Mouse (Mus musculus): ENCODE measurements around the gene Ces2h. TPM values are rescaled to one million over a fixed set of nuclear protein-coding genes. Genes with fewer than 3 reads are reported as not detected.

Ces2h gene
- polyA plus RNA-seq (2015; fragmentation: Nextera tagmentation; extraction: Ambion mirVana), result not detected in 2 replicates

DNA sequence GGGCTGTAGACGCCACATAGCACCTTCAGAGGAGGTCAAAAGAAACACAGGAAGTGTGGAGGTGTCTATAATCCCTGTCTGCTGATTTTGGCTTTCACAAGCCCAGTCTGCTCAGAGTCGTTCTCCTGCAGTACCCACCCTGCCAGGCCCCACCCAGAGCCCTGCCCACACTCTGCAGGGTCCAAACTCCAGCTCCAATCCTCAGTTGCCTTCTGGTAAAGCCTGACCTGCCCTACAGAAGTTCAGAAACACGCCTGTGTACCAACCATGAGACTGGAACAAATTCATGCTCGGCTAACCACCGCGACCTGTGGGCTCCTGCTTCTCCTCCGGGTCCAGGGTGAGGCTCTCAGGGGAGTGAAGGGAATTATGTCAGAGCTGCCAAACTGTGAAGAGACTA lies at the start of gene Ces2h:
Ces2h (plus strand) TSS at position 268 of the 400 bp plus-strand sequence.
- Histone ChIP-seq H3K36me3 (no peaks in the 10 kb centered on the region), H3K9ac (no peak within 1 kb of the TSS), H3K27ac (no peak within 1 kb of the TSS), H3K27me3 (replicated peaks) (no peaks in the 10 kb centered on the region), H3K4me3 (replicated peaks) (no peak within 1 kb of the TSS), H3K9me3 (no peaks in the 10 kb centered on the region), H3K4me2 (replicated peaks) (no peak within 1 kb of the TSS), H3K4me1 (replicated peaks) (0 out of 2 replicates have a peak, but pooled peaks cover 2% of the 10 kb centered on the region)
- 72% methylated on average over 7 of the region's 7 CpGs for WGBS
- peak; percentile 95 for ATAC-seq

DNA sequence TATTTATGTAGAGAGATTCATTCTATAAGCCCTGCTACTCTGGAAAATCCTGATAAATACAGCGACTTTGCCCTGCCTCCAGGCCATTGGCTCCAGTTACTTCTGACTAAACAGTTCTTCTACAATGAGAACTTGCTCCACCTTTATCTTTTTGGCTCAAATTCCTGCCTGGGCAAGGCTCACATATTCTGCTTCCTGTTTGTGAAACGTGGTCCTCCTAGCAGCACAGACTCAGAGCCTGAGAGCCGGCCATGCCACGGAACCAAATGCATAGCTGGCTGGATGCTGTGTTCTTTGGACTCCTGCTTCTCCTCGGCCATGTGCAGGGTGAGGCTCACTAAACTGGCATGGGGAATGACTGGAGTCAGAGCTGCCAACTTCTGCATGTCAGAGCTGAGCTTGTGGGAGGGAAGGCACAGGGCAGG lies 39.1 kb upstream of the Ces2h start, which contains the start of gene Ces2g:
Ces2g (plus strand) TSS at position 182 of the 425 bp plus-strand sequence.
- no peak; the same call in 1 of the 2 replicates for ATAC-seq
- H3K9ac ChIP-seq, result no peak within 1 kb of the TSS
- no peak within 1 kb of the TSS for H3K4me2 ChIP-seq (replicated peaks)
- H3K36me3 ChIP-seq, result no peaks in the 10 kb centered on the region
- H3K4me1 ChIP-seq (replicated peaks), result no peaks in the 10 kb centered on the region
- H3K27me3 ChIP-seq (replicated peaks), result no peaks in the 10 kb centered on the region
- WGBS, result 57% methylated on average over 5 of the region's 5 CpGs
- H3K9me3 ChIP-seq, result no peaks in the 10 kb centered on the region
- H3K4me3 ChIP-seq (replicated peaks), result no peak within 1 kb of the TSS
- H3K27ac ChIP-seq, result no peak within 1 kb of the TSS

DNA sequence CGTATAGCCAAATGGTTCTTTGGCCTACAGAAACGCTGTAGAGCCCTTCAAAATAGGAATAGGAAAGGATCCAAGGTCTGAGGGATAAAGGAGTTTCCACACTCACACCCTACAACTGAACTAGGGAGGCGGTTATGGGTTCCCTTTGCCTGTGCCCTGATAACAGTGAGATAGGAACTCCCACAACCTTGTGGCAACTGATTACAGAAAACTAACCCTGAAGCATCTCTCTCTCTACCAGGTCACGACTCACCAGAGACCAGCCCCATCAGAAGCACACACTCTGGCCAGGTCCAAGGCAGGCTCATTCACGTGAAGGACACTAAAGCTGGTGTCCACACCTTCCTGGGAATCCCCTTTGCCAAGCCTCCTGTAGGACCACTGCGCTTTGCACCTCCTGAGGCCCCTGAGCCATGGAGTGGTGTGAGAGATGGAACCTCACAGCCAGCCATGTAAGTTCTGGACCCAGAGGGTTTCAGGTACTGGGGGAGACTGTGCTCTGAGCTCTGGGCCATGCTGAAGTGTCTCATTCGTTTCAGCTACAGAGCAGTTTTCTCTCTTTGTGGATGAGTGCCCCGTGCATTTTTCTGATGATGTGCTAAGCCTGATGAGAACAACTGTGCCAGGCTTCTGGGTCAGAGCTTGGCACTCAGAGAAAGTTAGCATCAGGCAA lies 38.3 kb upstream of the Ces2h start:
- no peak overlapping the region for H3K9ac ChIP-seq
- H3K4me3 ChIP-seq (replicated peaks), result no peak overlapping the region
- H3K36me3 ChIP-seq, result no peaks in the 10 kb centered on the region
- whole genome bisulfite sequencing, result 76% methylated on average over 8 of the region's 8 CpGs
- no peak overlapping the region for H3K27ac ChIP-seq
- peak; percentile 70; the same call in 1 of the 2 replicates for ATAC-seq
- no peaks in the 10 kb centered on the region for H3K4me1 ChIP-seq (replicated peaks)
- no peaks in the 10 kb centered on the region for H3K9me3 ChIP-seq
- no peak overlapping the region for H3K4me2 ChIP-seq (replicated peaks)
- H3K27me3 ChIP-seq (replicated peaks), result no peaks in the 10 kb centered on the region

DNA sequence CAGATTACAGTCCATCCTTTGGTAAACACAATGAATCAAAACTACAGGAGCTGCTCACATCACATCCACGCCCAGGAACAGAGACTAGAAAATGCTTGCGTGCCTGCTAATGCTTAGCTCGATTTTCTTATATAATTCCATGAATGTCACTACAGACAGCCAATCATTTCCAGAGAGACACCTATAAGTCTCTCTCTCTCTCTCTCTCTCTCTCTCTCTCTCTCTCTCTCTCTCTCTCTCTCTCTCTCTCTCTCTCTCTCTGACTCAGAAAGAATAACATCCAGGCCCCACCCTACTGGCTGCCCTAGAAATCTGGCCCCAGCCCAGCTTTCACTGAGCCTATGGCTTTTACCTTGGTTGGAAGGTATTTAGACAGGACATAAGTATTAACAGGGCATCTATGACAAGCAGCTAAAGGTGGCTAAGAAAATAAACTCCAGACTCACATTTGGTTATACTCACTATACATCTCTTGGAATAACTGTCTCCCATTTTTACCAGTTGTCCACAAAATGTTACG lies 37.2 kb upstream of the Ces2h start:
- H3K27ac ChIP-seq, result no peak overlapping the region
- 72% methylated on average over 4 of the region's 4 CpGs for WGBS
- no peak for ATAC-seq

DNA sequence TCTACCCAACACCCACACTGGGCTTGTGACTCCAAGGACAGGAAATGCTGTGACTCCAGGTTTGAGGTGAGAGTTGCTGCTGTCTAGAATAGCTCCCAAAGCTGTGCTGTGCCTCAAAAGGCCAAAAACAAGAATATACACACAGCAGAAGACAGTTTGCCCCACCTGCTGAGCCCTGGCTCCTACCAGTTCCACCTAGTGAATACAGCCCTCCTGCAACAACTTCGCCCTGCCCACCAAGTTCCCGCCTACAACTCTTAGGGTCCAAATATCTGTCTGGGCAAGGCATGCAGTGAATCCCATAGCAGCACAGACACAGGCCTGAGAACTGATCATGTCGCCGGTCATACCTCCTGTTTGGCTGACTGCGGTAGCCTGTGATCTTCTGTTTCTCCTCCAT lies 16.5 kb upstream of the Ces2h start:
- Histone ChIP-seq H3K9ac (no peak overlapping the region), H3K27ac (no peak overlapping the region), H3K4me2 (replicated peaks) (no peak overlapping the region), H3K27me3 (replicated peaks) (no peaks in the 10 kb centered on the region), H3K4me3 (replicated peaks) (no peak overlapping the region), H3K36me3 (no peaks in the 10 kb centered on the region), H3K9me3 (no peaks in the 10 kb centered on the region), H3K4me1 (replicated peaks) (no peaks in the 10 kb centered on the region)
- ATAC-seq, result no peak
- 91% methylated on average over 5 of the region's 5 CpGs for WGBS

More for the DNA sequence above, 37.2 kb upstream of the Ces2h start:
- Histone ChIP-seq H3K4me1 (replicated peaks) (no peaks in the 10 kb centered on the region), H3K36me3 (no peaks in the 10 kb centered on the region), H3K4me2 (replicated peaks) (no peak overlapping the region), H3K27me3 (replicated peaks) (no peaks in the 10 kb centered on the region), H3K9me3 (no peaks in the 10 kb centered on the region), H3K4me3 (replicated peaks) (no peak overlapping the region), H3K9ac (no peak overlapping the region)

DNA sequence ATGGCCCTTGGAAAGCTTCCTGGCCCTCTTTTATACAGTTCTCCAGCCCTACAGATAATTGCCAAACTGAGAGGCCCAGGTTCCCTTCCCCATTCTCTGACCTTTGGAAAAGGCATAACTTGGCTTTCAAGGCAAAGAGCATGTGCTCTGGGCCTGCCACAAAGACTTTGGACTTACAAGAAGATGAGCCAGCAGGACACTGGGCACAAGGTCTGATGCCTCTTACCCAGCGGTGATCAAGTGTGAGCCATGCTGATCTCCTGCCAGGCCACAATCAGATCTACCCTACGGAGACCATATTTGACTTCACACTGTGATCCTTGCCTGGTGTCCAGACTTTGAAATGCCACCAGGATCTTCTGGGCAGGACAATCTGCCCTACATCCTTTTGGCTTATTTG lies 15.7 kb upstream of the Ces2h start:
- Histone ChIP-seq H3K9ac (no peak overlapping the region), H3K4me3 (replicated peaks) (no peak overlapping the region), H3K9me3 (no peaks in the 10 kb centered on the region), H3K27ac (no peak overlapping the region), H3K4me2 (replicated peaks) (no peak overlapping the region), H3K4me1 (replicated peaks) (no peaks in the 10 kb centered on the region), H3K36me3 (no peaks in the 10 kb centered on the region), H3K27me3 (replicated peaks) (no peaks in the 10 kb centered on the region)
- no peak for ATAC-seq
- whole genome bisulfite sequencing, result 94% methylated on average over 2 of the region's 2 CpGs

DNA sequence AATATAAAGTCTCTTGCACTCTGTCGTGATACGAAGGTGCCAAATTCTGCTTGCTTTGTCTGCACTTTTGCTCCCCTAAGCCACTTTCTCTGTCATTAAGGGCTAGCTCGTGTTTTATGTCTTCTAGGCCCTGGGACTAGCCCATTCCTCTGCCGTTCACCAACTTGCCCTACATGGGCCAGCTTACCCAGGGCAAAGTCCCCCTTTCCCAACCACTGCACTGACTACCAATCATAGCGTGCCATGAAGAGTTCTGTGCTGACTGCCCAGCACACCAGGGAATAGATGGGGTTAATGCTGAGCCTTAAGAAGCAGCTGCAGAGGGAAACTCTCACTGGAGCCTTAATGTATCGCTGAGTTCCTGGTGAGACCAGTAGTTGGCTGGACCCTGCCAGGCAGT lies 2.5 kb upstream of the Ces2h start:
- WGBS, result 72% methylated on average over 6 of the region's 6 CpGs

DNA sequence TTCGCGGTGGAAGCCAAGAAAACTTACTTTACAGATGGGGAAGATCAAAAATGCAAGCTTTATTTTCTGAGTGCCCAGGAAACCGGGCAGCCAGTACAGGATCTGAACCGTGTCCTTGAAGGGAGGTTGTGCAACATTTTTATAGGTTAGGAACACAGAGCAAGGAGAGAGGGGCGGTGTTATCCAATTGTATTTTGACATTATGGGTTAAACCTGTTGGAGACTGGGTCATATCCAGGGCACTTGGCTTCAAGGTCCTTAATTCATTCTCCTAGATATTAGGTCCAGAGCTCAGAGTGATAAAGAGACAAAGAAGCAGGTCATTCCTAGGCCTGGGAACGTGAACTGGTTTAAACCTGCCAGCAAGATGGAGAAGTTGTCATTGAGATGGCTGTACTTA lies 1.5 kb upstream of the Ces2h start:
- 70% methylated on average over 6 of the region's 6 CpGs for WGBS
- Histone ChIP-seq H3K27ac (0 out of 2 replicates have a peak overlapping the region, but pooled peaks have one; percentile 17), H3K4me3 (replicated peaks) (no peak overlapping the region), H3K9ac (no peak overlapping the region), H3K36me3 (no peaks in the 10 kb centered on the region), H3K9me3 (no peaks in the 10 kb centered on the region), H3K4me2 (replicated peaks) (no peak overlapping the region), H3K4me1 (replicated peaks) (0 out of 2 replicates have a peak, but pooled peaks cover 2% of the 10 kb centered on the region), H3K27me3 (replicated peaks) (no peaks in the 10 kb centered on the region)
- peak; percentile 66; the same call in 1 of the 2 replicates for ATAC-seq

More for the DNA sequence above, 2.5 kb upstream of the Ces2h start:
- Histone ChIP-seq H3K36me3 (no peaks in the 10 kb centered on the region), H3K9me3 (no peaks in the 10 kb centered on the region), H3K27me3 (replicated peaks) (no peaks in the 10 kb centered on the region), H3K9ac (no peak overlapping the region), H3K27ac (no peak overlapping the region), H3K4me2 (replicated peaks) (no peak overlapping the region), H3K4me1 (replicated peaks) (0 out of 2 replicates have a peak, but pooled peaks cover 2% of the 10 kb centered on the region), H3K4me3 (replicated peaks) (no peak overlapping the region)
- ATAC-seq, result no peak

DNA sequence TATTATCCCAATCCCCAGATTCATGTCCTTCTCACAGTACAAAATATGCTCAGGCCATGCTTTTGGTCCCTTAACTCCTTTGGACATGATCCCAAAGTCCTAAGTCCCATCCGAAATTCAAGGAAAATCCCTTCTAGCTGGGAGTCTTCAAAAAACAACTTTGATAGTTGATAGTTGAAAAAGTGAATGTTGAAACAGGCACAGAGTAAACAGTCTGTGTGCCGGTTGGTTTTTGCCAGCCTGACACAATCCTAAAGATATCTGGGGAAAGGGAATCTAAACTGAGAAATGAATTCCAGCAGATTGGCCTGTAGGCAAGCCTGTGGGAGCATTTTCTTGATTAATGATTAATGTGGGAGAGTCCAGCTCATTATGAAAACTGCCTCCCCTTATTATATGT lies 9.3 kb downstream of the Ces2h start:
- H3K4me2 ChIP-seq (replicated peaks), result no peak overlapping the region
- ATAC-seq, result no peak
- H3K9ac ChIP-seq, result no peak overlapping the region
- 67% methylated on average over 2 of the region's 2 CpGs for WGBS
- no peak overlapping the region for H3K4me3 ChIP-seq (replicated peaks)
- H3K27ac ChIP-seq, result no peak overlapping the region
- H3K4me1 ChIP-seq (replicated peaks), result no peaks in the 10 kb centered on the region
- no peaks in the 10 kb centered on the region for H3K9me3 ChIP-seq
- no peaks in the 10 kb centered on the region for H3K36me3 ChIP-seq
- no peaks in the 10 kb centered on the region for H3K27me3 ChIP-seq (replicated peaks)

DNA sequence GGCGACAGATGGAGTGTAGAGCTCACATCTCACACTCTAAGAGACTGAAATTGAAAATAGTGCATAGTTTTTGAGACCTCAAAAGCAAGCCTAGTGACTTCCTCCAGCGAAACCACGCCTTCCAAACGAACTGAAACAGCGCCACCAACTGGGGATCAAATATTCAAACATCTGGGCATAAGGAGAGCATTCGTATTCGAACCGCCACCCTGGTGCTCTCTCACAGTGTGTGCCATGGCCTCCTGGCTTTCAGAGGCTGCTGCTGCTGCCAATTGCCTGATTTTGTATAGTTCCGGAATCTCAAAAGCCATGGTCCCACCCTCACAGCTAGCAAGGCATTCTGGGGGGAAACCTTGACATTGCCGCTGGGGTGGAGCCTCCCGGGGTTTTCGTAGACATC lies 10.5 kb downstream of the Ces2h start:
- no peaks in the 10 kb centered on the region for H3K27me3 ChIP-seq (replicated peaks)
- H3K9me3 ChIP-seq, result no peaks in the 10 kb centered on the region
- no peak overlapping the region for H3K4me3 ChIP-seq (replicated peaks)
- WGBS, result 85% methylated on average over 12 of the region's 12 CpGs
- H3K36me3 ChIP-seq, result no peaks in the 10 kb centered on the region
- H3K9ac ChIP-seq, result no peak overlapping the region
- no peak overlapping the region for H3K27ac ChIP-seq
- H3K4me2 ChIP-seq (replicated peaks), result no peak overlapping the region
- H3K4me1 ChIP-seq (replicated peaks), result no peaks in the 10 kb centered on the region
- ATAC-seq, result no peak

DNA sequence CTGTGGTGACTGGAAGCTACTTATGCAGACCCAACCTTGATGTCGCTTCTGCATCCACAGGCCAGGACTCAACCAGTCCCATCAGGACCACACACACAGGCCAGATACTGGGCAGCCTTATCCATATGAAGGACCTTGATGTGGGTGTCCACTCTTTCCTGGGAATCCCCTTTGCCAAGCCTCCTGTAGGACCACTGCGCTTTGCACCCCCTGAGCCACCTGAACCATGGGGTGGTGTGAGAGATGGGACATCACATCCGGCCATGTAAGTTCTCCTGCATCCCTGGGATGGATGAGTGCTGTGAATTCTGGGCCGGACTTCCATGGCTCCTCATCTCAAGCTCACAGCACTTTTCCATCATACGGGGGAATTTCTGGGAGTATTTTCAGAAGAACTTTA lies 13.7 kb downstream of the Ces2h start:
- WGBS, result 89% methylated on average over 5 of the region's 5 CpGs
- H3K27me3 ChIP-seq (replicated peaks), result no peaks in the 10 kb centered on the region
- H3K4me2 ChIP-seq (replicated peaks), result no peak overlapping the region
- H3K4me3 ChIP-seq (replicated peaks), result no peak overlapping the region
- no peak overlapping the region for H3K27ac ChIP-seq
- no peak for ATAC-seq
- no peaks in the 10 kb centered on the region for H3K36me3 ChIP-seq
- H3K4me1 ChIP-seq (replicated peaks), result no peaks in the 10 kb centered on the region
- H3K9ac ChIP-seq, result no peak overlapping the region
- H3K9me3 ChIP-seq, result no peaks in the 10 kb centered on the region

DNA sequence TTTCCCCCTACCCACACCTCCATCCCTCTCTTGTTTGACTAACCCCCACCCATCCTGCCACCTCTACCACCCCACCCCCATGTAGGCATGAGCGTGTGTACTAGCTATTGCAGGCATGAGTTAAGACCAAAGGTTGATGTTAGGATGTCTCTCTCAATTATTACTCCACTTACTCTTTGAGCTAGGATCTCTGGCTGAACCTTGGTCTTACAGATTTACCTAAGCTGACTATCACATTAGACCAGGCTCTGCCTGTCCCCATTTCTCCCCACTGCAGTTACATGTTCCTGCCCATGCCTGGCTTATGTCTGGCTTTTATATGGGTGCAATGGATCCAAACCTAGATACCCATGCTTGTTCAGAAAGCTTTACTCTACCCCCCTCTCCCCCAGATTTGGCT lies 21.3 kb downstream of the Ces2h start:
- ATAC-seq, result no peak
- H3K4me1 ChIP-seq (replicated peaks), result no peaks in the 10 kb centered on the region
- H3K27me3 ChIP-seq (replicated peaks), result no peaks in the 10 kb centered on the region
- no peak overlapping the region for H3K4me3 ChIP-seq (replicated peaks)
- WGBS, result 86% methylated on average over 1 of the region's 1 CpGs
- no peak overlapping the region for H3K27ac ChIP-seq
- no peaks in the 10 kb centered on the region for H3K36me3 ChIP-seq
- H3K9me3 ChIP-seq, result no peaks in the 10 kb centered on the region
- H3K9ac ChIP-seq, result no peak overlapping the region
- no peak overlapping the region for H3K4me2 ChIP-seq (replicated peaks)

DNA sequence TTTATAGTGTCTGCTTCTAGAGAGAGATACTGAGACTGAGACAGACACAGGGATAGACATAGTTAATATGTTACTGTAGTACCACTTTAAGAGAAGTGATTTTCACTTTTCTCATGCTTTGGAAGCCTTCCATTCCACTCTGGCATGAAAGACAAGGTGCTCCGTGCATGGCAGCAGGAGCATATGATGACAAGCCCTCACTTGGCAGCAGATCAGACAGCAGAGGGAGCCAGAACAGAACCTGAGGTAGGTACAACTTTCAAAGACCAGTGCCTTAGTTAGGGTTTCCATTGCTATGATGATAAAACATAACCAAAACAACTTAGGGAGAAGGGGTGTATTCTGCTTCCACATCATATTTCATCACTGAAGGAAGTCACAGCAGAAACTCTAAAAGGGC lies 22.4 kb downstream of the Ces2h start:
- no peak overlapping the region for H3K4me3 ChIP-seq (replicated peaks)
- no peak overlapping the region for H3K9ac ChIP-seq
- H3K36me3 ChIP-seq, result no peaks in the 10 kb centered on the region
- H3K9me3 ChIP-seq, result no peaks in the 10 kb centered on the region
- H3K27ac ChIP-seq, result no peak overlapping the region
- ATAC-seq, result no peak
- 61% methylated on average over 1 of the region's 1 CpGs for WGBS
- H3K4me1 ChIP-seq (replicated peaks), result no peaks in the 10 kb centered on the region
- H3K27me3 ChIP-seq (replicated peaks), result no peaks in the 10 kb centered on the region
- H3K4me2 ChIP-seq (replicated peaks), result no peak overlapping the region
